Mouse (Mus musculus) spleen, adult 12 weeks (tissue): ENCODE results near the gene Gm20388.

ENCODE experiments used
- DNase-seq: peaks from one replicate; pipeline ENCODE4 v3.0.0; 2022; ENCODE audit warnings: low spot score

The Gm20388 gene

GRCm38 (mm10) chr8:124336302-124336701, 4425.7 kb downstream of the Gm20388 start:
- DNase-seq: no peak

- no peak for DNase-seq
Observed at GRCm38 (mm10) chr8:124339742-124340141, 4429.1 kb downstream of the Gm20388 start.

- no peak for DNase-seq
Observed at GRCm38 (mm10) chr8:124340360-124341068, 4429.9 kb downstream of the Gm20388 start.

- DNase-seq: no peak
Observed at GRCm38 (mm10) chr8:124343151-124343550, 4432.5 kb downstream of the Gm20388 start.

- no peak for DNase-seq
Observed at GRCm38 (mm10) chr8:124343991-124344390, 4433.4 kb downstream of the Gm20388 start.

- DNase-seq: no peak
Observed at GRCm38 (mm10) chr8:124345098-124345497, 4434.5 kb downstream of the Gm20388 start.

- peak; percentile 45 for DNase-seq
Observed at GRCm38 (mm10) chr8:124346852-124347523, 4436.3 kb downstream of the Gm20388 start.

- no peak for DNase-seq
Observed at GRCm38 (mm10) chr8:124348087-124348486, 4437.4 kb downstream of the Gm20388 start.

- peak; percentile 61 for DNase-seq
Observed at GRCm38 (mm10) chr8:124349663-124350062, 4439.0 kb downstream of the Gm20388 start.

GRCm38 (mm10) chr8:124351636-124352035, 4441.0 kb downstream of the Gm20388 start:
- no peak for DNase-seq

- DNase-seq: no peak
Observed at GRCm38 (mm10) chr8:124360911-124361310, 4450.3 kb downstream of the Gm20388 start.

- DNase-seq: no peak
Observed at GRCm38 (mm10) chr8:124361773-124362427, 4451.3 kb downstream of the Gm20388 start.

GRCm38 (mm10) chr8:124362589-124362988, 4451.9 kb downstream of the Gm20388 start:
- DNase-seq: no peak

- no peak for DNase-seq
Observed at GRCm38 (mm10) chr8:124363337-124363736, 4452.7 kb downstream of the Gm20388 start.

GRCm38 (mm10) chr8:124368213-124368612, 4457.6 kb downstream of the Gm20388 start:
- DNase-seq: peak; percentile 29

GRCm38 (mm10) chr8:124370422-124371183, 4460.0 kb downstream of the Gm20388 start:
- no peak for DNase-seq

- no peak for DNase-seq
Observed at GRCm38 (mm10) chr8:124371410-124372123, 4460.9 kb downstream of the Gm20388 start.

GRCm38 (mm10) chr8:124373753-124374152, 4463.1 kb downstream of the Gm20388 start:
- no peak for DNase-seq

GRCm38 (mm10) chr8:124375168-124375567, 4464.5 kb downstream of the Gm20388 start:
- no peak for DNase-seq

- DNase-seq: no peak
Observed at GRCm38 (mm10) chr8:124375727-124376126, 4465.1 kb downstream of the Gm20388 start.

GRCm38 (mm10) chr8:124376406-124376805, 4465.8 kb downstream of the Gm20388 start:
- DNase-seq: no peak

GRCm38 (mm10) chr8:124379289-124379688, 4468.6 kb downstream of the Gm20388 start:
- no peak for DNase-seq
